Mouse (Mus musculus) granulocyte monocyte progenitor cell, adult 5-6 weeks (primary cell): Measurements from ENCODE around the gene Exoc2. TPM values are rescaled to one million over a fixed set of nuclear protein-coding genes. Genes with fewer than 3 reads are reported as not detected.
A peak's percentile ranks its signal among the peaks of the same experiment; 100 is the strongest.

Source experiments
- ATAC-seq: replicated peaks from 2 replicates; pipeline ENCODE4 v1.8.0; 2016; ENCODE audit warnings: mild to moderate bottlenecking, moderate TSS enrichment, inconsistent platforms; ENCODE audit not compliant: poor library complexity, severe bottlenecking
- total RNA-seq, 2 experiments: library from RNA; stranded (forward) in 1 of 2; stranded (reverse) in 1 of 2; fragments of 200-712, 200-1000 nt in 1 of 2; fragments of >200 nt in 1 of 2; fragmentation: Nextera tagmentation in 1 of 2; gene quantifications; 2 replicates each; pipeline ENCODE4 v1.2.3; 2014 to 2017

Exoc2 gene
- total RNA-seq, 2 experiments from 2014 or later: 35.2 to 44.1 TPM

DNA sequence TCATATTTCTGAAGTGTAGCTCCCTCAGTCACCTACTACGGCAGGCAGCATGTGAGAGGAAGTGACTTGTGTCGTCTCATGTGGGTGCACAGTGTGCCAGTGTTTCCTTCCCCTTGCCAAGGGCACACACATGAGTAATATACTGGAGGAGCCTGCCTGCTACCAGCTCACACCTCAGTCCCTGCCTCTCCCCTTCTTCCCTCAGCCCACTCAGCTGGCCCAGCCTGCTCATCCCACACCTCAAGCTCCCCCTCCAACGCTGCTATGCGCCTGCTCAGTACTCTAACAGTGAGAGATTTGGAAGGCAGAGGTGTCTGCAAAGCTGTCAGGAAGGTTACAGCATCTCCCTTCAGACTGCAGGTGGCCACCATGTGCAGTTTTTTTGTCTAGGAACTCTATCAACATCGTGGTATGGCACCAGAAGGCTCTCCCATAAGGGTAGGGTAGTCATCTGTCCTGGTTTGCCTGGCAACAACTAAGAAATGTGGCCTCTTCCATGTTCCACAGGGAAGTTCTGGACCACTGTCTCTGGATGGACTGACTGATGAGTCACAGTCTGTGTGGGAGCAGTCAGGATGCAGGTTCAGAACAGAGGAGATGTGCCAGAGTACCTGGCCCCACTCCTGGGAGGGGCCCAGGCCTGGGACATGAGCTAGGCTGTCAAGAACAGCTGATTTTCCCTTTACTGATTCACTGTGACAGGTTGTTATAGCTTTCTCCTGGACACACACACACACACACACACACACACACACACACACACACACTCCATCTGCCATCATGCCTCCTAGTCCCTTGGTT is 187.5 kb downstream of the Exoc2 start:
- peak; percentile 87 for ATAC-seq

DNA sequence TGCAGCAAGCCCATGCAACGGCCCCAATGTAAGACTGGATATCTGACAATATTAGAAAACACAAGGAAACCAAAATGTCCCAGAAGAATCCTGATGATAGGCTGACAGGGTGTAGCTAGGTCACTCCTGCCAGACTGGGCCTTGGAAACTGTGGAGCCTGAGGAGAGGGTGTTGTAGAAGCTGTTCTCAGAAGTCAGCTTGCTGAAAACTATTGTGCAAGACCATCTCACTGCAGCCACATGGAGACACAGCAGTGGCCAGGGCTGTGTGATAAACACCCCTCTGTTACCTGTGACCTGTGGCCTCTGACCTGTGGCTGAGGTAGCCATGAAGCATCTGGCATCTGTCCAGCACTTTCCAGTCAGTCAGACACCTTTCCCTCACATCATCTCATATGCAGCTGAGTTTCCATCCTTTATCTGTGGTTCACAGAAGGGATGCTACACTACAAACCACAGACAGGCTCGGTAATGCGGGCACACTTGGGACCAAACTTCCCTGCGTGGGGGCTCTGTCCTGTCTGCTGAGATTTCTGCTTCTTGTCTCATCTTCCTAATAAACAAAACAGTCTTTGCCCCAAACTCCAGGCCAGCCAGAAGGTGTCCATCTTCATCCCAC is 188.4 kb downstream of the Exoc2 start:
- 0 out of 2 replicates have a peak, but pooled peaks have one; percentile 19 for ATAC-seq

DNA sequence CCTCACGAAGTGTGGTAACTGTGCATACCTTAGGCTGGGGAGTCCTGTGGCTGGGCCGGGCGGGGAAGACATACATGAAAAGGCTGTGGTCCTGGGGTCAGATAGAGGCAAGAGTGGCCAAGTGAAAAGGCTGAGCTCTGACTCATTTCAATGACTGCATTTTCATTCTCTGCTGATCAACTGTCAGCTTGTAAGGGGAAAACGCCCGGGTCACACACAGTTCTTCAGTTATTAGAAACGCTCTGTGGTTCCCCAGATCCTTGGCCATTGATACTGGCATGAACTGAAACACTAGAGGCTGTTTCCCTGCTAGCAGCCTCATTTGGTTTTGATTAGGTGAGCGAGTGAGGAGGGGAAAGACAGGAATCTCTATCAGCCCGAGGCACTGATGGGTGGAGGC is 191.5 kb downstream of the Exoc2 start:
- ATAC-seq: no peak

DNA sequence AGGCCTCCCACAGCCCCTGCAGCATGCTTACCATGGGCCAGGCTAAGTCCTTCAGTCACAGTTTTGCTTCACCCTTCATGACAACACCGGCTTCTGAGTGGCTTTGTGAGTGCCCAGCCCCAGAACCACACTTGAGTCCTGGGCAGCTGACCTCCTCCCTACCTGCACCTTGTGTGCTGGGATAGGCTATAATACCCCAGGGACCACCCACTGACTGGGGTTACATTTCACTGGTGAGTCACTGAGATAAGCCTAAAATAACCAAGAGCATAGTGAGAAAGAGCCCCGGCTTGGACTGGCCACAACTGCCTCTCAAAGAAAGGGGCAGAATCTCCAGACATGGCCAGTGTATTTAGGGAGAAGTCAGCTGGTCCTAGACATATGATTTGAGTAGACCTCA is 192.0 kb downstream of the Exoc2 start:
- ATAC-seq: no peak

DNA sequence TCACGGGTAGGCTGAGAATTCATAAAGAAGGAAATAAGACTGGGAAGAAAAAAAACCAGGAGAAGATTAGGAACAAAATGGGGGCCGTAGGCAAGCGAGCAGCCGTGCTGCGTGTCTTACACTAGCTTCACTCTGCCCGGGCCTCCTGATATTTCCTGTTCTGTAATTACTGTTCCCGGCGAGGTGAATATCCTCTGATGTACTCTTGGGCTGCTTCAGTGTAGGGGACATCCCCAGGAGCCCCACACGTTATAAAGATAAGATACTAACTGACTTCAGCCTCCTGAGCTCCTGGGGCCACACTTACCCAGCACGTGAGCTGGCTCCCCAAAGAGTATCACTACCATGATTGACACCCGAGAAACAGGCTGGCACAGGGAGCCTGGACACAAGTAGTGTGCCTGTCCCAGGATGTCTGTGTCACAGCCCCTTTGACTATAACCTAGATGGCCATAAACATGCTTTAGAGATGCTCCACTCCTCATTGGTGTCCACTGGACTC is 196.2 kb downstream of the Exoc2 start:
- ATAC-seq: no peak

DNA sequence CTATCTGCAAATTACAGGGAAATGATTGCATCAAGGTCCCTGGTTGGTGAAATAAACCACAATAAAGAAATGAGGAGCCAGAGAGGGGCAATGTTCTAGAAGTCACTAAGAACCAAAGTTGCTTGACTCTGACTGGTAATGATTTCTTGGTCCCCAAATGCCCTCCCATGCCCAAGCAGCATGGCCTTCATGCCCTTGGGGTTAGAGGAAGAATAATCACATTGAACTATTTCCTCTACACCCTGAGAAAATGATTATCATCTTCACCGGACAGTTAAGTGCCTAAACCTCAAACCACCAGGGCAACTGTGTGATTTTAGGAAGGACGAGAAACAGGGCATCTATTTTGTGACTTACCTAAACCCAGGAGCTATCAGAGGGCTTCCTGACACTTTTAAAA is 197.9 kb downstream of the Exoc2 start:
- peak; percentile 33; the same call in 1 of the 2 replicates for ATAC-seq

DNA sequence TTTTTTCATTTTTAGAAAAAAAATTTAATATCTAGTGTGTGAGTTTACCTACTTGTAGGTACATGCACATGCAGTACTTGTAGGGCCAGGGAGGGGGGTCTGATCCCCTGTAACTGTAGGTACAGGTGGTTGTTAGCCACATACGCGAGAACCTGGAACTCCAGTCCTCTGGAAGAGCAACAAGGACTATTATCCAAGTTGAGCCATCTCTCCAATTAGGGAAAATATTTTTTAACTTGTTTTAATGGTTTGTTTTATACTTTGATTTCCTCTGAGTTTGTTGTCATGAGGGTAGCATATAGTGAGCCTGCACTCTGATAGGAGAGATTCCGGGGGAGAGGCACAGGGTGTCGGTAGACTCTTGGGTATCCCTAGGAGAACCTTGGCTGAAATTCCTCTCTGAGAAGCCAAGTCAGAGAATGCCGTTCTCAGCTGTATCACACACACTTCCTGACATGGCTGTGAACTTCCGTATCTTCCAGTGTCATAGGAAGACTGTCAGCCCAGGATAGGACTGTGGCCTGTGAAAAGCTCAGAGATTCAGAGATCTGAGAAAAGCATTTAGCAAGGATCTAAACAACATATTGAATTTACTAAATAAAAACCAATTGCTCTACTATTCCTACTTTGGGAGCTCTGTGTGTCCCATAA is 206.3 kb downstream of the Exoc2 start:
- no peak for ATAC-seq

DNA sequence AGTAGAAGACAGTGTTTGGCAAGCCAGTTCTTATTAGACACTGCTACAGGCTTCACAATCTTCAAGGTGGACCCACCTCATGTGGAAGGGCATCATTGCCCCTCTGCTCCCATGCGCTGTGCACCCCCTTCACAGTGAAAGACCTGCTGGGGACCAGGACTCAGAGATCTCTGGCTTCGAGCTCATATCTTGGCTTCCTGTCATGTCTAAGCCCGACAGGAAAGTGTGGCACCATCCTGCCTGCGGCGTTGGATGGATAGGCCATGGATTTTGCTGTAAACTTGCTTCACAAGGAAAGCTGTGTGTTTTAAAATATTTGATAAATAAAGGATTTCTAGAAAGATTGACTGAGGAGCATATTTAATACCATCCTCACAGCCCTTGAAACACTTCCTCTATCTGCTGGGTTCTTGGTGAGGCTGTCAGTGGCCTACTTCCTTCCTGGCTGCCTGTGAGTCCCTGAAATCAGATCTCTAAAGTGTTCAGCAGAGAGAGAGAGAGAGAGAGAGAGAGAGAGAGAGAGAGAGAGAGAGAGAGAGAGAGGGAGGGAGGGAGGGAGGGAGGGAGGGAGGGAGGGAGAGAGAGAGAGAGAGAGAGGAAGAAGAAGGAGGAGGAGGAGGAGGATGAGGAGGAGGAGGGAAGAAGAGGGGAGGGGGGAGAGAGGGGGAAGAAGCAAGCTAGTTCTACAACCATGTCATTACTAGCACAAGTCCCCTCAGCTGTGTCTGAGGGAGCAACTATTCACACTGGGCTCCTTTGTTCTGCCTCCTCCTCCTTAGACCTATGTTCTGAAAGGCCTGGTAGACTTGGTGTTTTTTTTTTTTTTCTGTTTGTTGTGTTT is 207.0 kb downstream of the Exoc2 start:
- peak; percentile 91 for ATAC-seq

DNA sequence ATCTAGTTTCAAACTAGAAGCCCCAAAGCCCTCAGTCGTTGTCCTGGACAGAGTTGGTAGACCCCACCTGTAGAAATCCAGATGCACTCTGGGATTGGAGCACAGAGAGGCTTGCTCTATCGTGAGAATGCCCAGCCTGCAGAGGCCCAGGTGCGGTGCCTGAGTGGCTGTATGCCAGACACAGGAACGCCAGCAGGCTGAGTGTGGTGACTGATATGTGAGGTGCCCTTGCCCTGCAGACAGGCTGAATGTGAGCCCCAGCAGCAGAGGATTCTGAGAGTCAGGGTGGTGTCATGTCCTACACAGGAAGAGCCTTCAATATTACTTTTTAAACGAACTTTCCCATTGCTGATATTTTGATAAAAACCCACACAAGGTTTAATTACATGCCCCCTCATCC is 208.0 kb downstream of the Exoc2 start:
- no peak for ATAC-seq

DNA sequence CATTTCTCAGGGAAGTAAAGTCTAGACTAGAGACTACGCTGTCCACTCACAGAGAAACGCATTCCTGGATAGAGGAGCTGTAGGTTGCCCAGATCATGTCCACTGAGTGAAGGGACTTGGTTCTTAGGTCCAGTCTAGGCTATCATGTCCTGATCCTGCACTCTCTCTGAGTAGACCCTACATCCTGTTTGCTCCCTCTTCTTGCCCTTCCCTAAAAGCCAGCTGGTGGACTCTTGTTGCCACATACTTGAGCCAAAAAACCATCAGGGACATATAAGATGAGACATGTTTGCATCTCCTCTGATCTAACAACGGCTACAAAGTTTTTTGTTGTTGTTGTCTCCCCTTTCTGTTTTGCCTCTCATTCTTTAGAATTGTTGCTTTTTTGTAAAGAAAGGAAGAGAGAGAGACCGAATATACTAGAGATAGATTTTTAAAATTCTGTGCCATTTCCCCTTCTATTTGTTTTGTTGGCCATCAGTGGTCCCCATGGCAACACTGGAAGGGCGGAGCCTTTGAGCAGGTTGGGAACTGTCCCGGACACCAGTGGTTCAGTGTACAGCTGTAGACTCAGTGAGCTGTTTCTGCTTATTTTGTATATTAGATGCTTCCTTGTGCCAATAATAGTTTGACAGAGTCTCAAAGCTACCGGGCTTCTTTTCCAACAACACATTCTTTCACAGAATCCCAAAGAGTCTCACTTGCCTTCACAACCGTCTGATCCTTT is 209.7 kb downstream of the Exoc2 start:
- ATAC-seq: peak; percentile 57

Other genes starting within 250 kb of the Exoc2 start
- gene Irf4, start 224.9 kb downstream of the Exoc2 start, total RNA-seq (2014; fragmentation: Nextera tagmentation): not detected in 2 replicates
- gene Irf4, start 224.9 kb downstream of the Exoc2 start, total RNA-seq (2017): 0.26 and 0.36 TPM in 2 replicates
- 1.7 TPM in 1 of 2 replicates, not detected in the other for gene Hus1b, start 26.3 kb downstream of the Exoc2 start, total RNA-seq (2014; fragmentation: Nextera tagmentation)
- 1.6 TPM in 1 of 2 replicates, not detected in the other for gene Hus1b, start 26.3 kb downstream of the Exoc2 start, total RNA-seq (2017)
- not detected in 2 replicates for gene Gm5447, start 111 bp upstream of the Exoc2 start, total RNA-seq (2014; fragmentation: Nextera tagmentation)
- not detected in 2 replicates for gene Gm5447, start 111 bp upstream of the Exoc2 start, total RNA-seq (2017)